Mouse (Mus musculus) hindbrain, embryonic 12.5 days (tissue): ENCODE results near the gene Cdk5rap1. TPM values are rescaled to one million over a fixed set of nuclear protein-coding genes. Genes with fewer than 3 reads are reported as not detected.
A peak's percentile ranks its signal among the peaks of the same experiment; 100 is the strongest.

Experiments used
- ATAC-seq: fragments of 200-750 bp; cut with Nextera tagmentation; 2 replicates; pipeline ENCODE4 v1.8.0; 2017; ENCODE audit warnings: moderate TSS enrichment; ENCODE audit not compliant: low FRiP score
- H3K27ac ChIP-seq: fragments of 300-500 bp; sonication (generic); 2 replicates; pipeline ENCODE4 v1.5.1; 2016; ENCODE audit warnings: mild to moderate bottlenecking
- H3K27me3 ChIP-seq: fragments of 300-500 bp; sonication (generic); 2 replicates; pipeline ENCODE4 v1.6.1; 2016; ENCODE audit warnings: mild to moderate bottlenecking
- H3K36me3 ChIP-seq: fragments of 300-500 bp; sonication (generic); 2 replicates; pipeline ENCODE4 v1.6.1; 2016; ENCODE audit warnings: mild to moderate bottlenecking
- H3K4me1 ChIP-seq: fragments of 300-500 bp; sonication (generic); 2 replicates; pipeline ENCODE4 v1.6.1; 2016
- H3K4me2 ChIP-seq: fragments of 300-500 bp; sonication (generic); replicated peaks from 2 replicates; pipeline ENCODE4 v1.6.1; 2016; ENCODE audit warnings: mild to moderate bottlenecking
- H3K4me3 ChIP-seq: fragments of 300-500 bp; sonication (generic); 2 replicates; pipeline ENCODE4 v1.5.1; 2016; ENCODE audit warnings: mild to moderate bottlenecking
- H3K9ac ChIP-seq: fragments of 300-500 bp; sonication (generic); 2 replicates; pipeline ENCODE4 v1.6.1; 2016; ENCODE audit warnings: mild to moderate bottlenecking, moderate library complexity
- H3K9me3 ChIP-seq: fragments of 300-500 bp; sonication (generic); replicated peaks from 2 replicates; pipeline ENCODE4 v1.6.1; 2016; ENCODE audit warnings: mild to moderate bottlenecking
- WGBS: fragments of 180-500 bp; shearing (Covaris S2); methylation state at CpG from one replicate; pipeline ENCODE4 v1.1.7; 2016; 5-methylcytosine and 5-hydroxymethylcytosine counted together
- polyA plus RNA-seq: library from polyadenylated mRNA; unstranded; fragments of >200 nt; fragmentation: Nextera tagmentation; extraction: Ambion mirVana; gene quantifications from 2 replicates; pipeline ENCODE4 v1.2.1, GENCODE M21; 2016

Gene Cdk5rap1
- 13.7 and 16.3 TPM in 2 replicates for polyA plus RNA-seq

- peak within 1 kb of the TSS; percentile 55 for H3K4me3 ChIP-seq
- no peaks in the 10 kb centered on the region for H3K27me3 ChIP-seq
- H3K4me1 ChIP-seq, result peaks cover 3% of the 10 kb centered on the region; the same call in 1 of the 2 replicates
- 16% methylated on average over 9 of the region's 9 CpGs for WGBS
- H3K4me2 ChIP-seq, result peak within 1 kb of the TSS; percentile 75
- peak within 1 kb of the TSS; percentile 70 for H3K9ac ChIP-seq
- peak; percentile 37; the same call in 1 of the 2 replicates for ATAC-seq
- H3K36me3 ChIP-seq, result peaks cover 6% of the 10 kb centered on the region; the same call in 1 of the 2 replicates
- H3K27ac ChIP-seq, result peak within 1 kb of the TSS; percentile 73
- no peaks in the 10 kb centered on the region for H3K9me3 ChIP-seq
Observed at GRCm38 (mm10) chr2:154372842-154373500, at the start of gene Cdk5rap1. Cdk5rap1 (minus strand) TSS chr2:154373010.

GRCm38 (mm10) chr2:154422181-154422580, 49.4 kb upstream of the Cdk5rap1 start:
- H3K4me1 ChIP-seq, result peaks cover 27% of the 10 kb centered on the region
- no peak overlapping the region for H3K4me2 ChIP-seq
- no peak overlapping the region for H3K4me3 ChIP-seq
- peak overlapping the region; percentile 78 for H3K27ac ChIP-seq
- no peaks in the 10 kb centered on the region for H3K9me3 ChIP-seq
- ATAC-seq, result no peak
- no peaks in the 10 kb centered on the region for H3K27me3 ChIP-seq
- H3K36me3 ChIP-seq, result no peaks in the 10 kb centered on the region
- no peak overlapping the region for H3K9ac ChIP-seq
- WGBS, result 71% methylated on average over 5 of the region's 5 CpGs

- 15% methylated on average over 7 of the region's 7 CpGs for WGBS
- H3K27me3 ChIP-seq, result no peaks in the 10 kb centered on the region
- H3K9ac ChIP-seq, result no peak overlapping the region
- no peaks in the 10 kb centered on the region for H3K9me3 ChIP-seq
- H3K4me3 ChIP-seq, result no peak overlapping the region
- peaks cover 19% of the 10 kb centered on the region for H3K4me1 ChIP-seq
- peak overlapping the region; percentile 78 for H3K27ac ChIP-seq
- ATAC-seq, result peak; percentile 90
- no peaks in the 10 kb centered on the region for H3K36me3 ChIP-seq
- no peak overlapping the region for H3K4me2 ChIP-seq
Observed at GRCm38 (mm10) chr2:154420942-154421731, 48.3 kb upstream of the Cdk5rap1 start.

- WGBS, result 80% methylated on average over 9 of the region's 9 CpGs
- no peak for ATAC-seq
- peak overlapping the region; percentile 30; the same call in 1 of the 2 replicates for H3K27ac ChIP-seq
Observed at GRCm38 (mm10) chr2:154419631-154420515, 47.1 kb upstream of the Cdk5rap1 start.

GRCm38 (mm10) chr2:154418001-154418400, 45.2 kb upstream of the Cdk5rap1 start:
- H3K4me3 ChIP-seq, result no peak overlapping the region
- peaks cover 16% of the 10 kb centered on the region for H3K4me1 ChIP-seq
- no peaks in the 10 kb centered on the region for H3K9me3 ChIP-seq
- WGBS, result 91% methylated on average over 7 of the region's 7 CpGs
- H3K9ac ChIP-seq, result no peak overlapping the region
- H3K36me3 ChIP-seq, result no peaks in the 10 kb centered on the region
- H3K4me2 ChIP-seq, result no peak overlapping the region
- H3K27ac ChIP-seq, result no peak overlapping the region
- ATAC-seq, result no peak
- H3K27me3 ChIP-seq, result no peaks in the 10 kb centered on the region

More at GRCm38 (mm10) chr2:154419631-154420515, 47.1 kb upstream of the Cdk5rap1 start:
- Histone ChIP-seq H3K9me3 (no peaks in the 10 kb centered on the region), H3K4me1 (peaks cover 16% of the 10 kb centered on the region), H3K36me3 (no peaks in the 10 kb centered on the region), H3K27me3 (no peaks in the 10 kb centered on the region), H3K4me2 (no peak overlapping the region), H3K4me3 (no peak overlapping the region), H3K9ac (no peak overlapping the region)

- no peak overlapping the region for H3K9ac ChIP-seq
- WGBS, result 6% methylated on average over 3 of the region's 3 CpGs
- H3K27me3 ChIP-seq, result no peaks in the 10 kb centered on the region
- H3K4me2 ChIP-seq, result no peak overlapping the region
- no peak for ATAC-seq
- H3K9me3 ChIP-seq, result no peaks in the 10 kb centered on the region
- no peak overlapping the region for H3K4me3 ChIP-seq
- no peak overlapping the region for H3K27ac ChIP-seq
- H3K36me3 ChIP-seq, result no peaks in the 10 kb centered on the region
- H3K4me1 ChIP-seq, result peaks cover 16% of the 10 kb centered on the region
Observed at GRCm38 (mm10) chr2:154417107-154417506, 44.3 kb upstream of the Cdk5rap1 start.

GRCm38 (mm10) chr2:154412018-154412666, 39.3 kb upstream of the Cdk5rap1 start:
- Histone ChIP-seq H3K27ac (no peak overlapping the region), H3K4me1 (peaks cover 8% of the 10 kb centered on the region; the same call in 1 of the 2 replicates), H3K9ac (no peak overlapping the region), H3K36me3 (no peaks in the 10 kb centered on the region), H3K4me3 (no peak overlapping the region), H3K4me2 (no peak overlapping the region), H3K9me3 (no peaks in the 10 kb centered on the region), H3K27me3 (peaks cover 10% of the 10 kb centered on the region)
- WGBS, result 72% methylated on average over 7 of the region's 7 CpGs
- ATAC-seq, result no peak

GRCm38 (mm10) chr2:154410355-154410754, 37.5 kb upstream of the Cdk5rap1 start:
- H3K9ac ChIP-seq, result no peak overlapping the region
- no peaks in the 10 kb centered on the region for H3K36me3 ChIP-seq
- no peaks in the 10 kb centered on the region for H3K9me3 ChIP-seq
- peaks cover 15% of the 10 kb centered on the region for H3K4me1 ChIP-seq
- no peak overlapping the region for H3K4me3 ChIP-seq
- 66% methylated on average over 2 of the region's 2 CpGs for WGBS
- ATAC-seq, result no peak
- peaks cover 17% of the 10 kb centered on the region for H3K27me3 ChIP-seq
- no peak overlapping the region for H3K4me2 ChIP-seq
- H3K27ac ChIP-seq, result no peak overlapping the region

GRCm38 (mm10) chr2:154407643-154408445, 35.0 kb upstream of the Cdk5rap1 start, which contains the start of gene Snta1:
Snta1 (minus strand) TSS chr2:154408099.
- peak; percentile 91 for ATAC-seq
- Histone ChIP-seq H3K27ac (0 out of 2 replicates have a peak within 1 kb of the TSS, but pooled peaks have one; percentile 14), H3K27me3 (peaks cover 17% of the 10 kb centered on the region), H3K36me3 (no peaks in the 10 kb centered on the region), H3K9me3 (no peaks in the 10 kb centered on the region), H3K4me3 (peak within 1 kb of the TSS; percentile 82), H3K4me1 (peaks cover 24% of the 10 kb centered on the region), H3K4me2 (peak within 1 kb of the TSS; percentile 86), H3K9ac (peak within 1 kb of the TSS; percentile 73)
- WGBS, result 1% methylated on average over 77 of the region's 84 CpGs

GRCm38 (mm10) chr2:154407063-154407642, 34.3 kb upstream of the Cdk5rap1 start:
- peaks cover 17% of the 10 kb centered on the region for H3K27me3 ChIP-seq
- H3K27ac ChIP-seq, result 0 out of 2 replicates have a peak overlapping the region, but pooled peaks have one; percentile 14
- WGBS, result 26% methylated on average over 11 of the region's 11 CpGs
- H3K9ac ChIP-seq, result peak overlapping the region; percentile 73
- ATAC-seq, result no peak; the same call in 1 of the 2 replicates
- no peaks in the 10 kb centered on the region for H3K9me3 ChIP-seq
- peak overlapping the region; percentile 82 for H3K4me3 ChIP-seq
- H3K36me3 ChIP-seq, result no peaks in the 10 kb centered on the region
- peak overlapping the region; percentile 86 for H3K4me2 ChIP-seq
- peaks cover 28% of the 10 kb centered on the region for H3K4me1 ChIP-seq
